Mouse (Mus musculus) lung, postnatal 36 days (tissue): Measurements from ENCODE around the gene Pon2.
"Not testable (repeated sequence)": the region's sequence is repeated elsewhere in the genome, so short reads cannot be mapped to it uniquely, and the experiment has no call there.

Experiments used
- DNase-seq: peaks from one replicate; pipeline ENCODE4 v3.0.0; 2022; ENCODE audit warnings: mixed read lengths

Gene Pon2

DNA sequence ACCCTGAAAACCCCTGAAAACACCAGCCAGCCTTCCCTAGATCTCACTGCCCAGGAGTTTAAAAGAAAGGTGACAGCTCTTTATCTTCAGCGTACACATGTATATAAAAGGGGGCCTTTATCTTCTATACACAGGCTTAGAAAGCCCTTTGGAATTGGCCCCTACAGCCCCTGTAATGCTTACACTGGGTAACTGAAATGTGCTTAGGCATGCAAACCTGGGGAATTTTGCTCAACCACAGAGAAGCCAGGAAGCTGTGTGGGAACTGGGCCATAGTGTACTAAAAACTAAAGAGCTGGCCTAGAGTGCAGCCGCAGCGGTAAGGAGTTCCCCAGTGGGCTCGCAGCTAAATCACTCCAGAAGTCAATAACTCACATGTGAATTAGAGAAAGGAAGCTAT lies 6.8 kb downstream of the Pon2 start:
- peak; percentile 27 for DNase-seq

- DNase-seq, result no peak
Measured at GRCm38 (mm10) chr6:5287919-5288318, 10.3 kb downstream of the Pon2 start.

DNA sequence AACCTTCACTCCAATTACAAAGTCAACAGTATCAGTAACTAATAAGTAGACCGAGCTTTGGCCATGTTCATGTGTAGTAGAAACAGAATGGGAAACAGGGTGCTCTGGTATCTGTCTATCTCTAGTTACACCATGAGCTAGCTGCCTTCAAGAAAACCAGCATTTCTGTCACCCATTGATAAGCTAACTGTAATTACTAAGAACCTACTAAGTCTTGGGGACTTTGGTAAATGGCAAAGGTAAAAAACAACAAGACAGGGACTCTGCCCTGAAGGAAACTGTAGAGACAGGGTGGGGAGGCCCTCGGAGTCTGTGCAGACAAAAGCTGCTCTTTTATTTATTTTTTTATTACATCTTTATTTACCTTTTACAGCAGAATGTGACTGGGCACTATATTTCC lies 10.9 kb downstream of the Pon2 start:
- no peak for DNase-seq

- no peak for DNase-seq
Measured at GRCm38 (mm10) chr6:5282418-5282817, 15.8 kb downstream of the Pon2 start.

- DNase-seq, result no peak
Measured at GRCm38 (mm10) chr6:5280576-5281305, 17.5 kb downstream of the Pon2 start.

DNA sequence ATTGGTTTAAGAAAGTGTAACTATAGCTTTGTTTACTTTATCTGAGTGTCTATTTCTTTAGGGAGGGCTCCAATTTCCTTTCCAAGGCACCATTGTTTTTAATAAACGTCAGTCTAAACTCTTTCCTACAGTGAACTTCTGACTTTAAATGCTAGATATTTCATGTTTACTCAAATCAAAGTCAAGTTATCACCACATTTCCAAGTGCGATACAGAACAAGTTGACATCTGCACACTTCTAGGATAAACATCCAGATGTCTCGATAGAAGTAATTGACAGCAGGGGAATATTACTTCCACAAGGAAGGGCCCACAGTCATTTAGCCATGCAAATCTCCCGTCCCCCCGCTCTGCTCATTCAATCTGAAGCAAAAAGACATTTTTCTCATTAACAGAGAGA lies 20.3 kb downstream of the Pon2 start:
- no peak for DNase-seq

- no peak for DNase-seq
Measured at GRCm38 (mm10) chr6:5269641-5270040, 28.6 kb downstream of the Pon2 start.

DNA sequence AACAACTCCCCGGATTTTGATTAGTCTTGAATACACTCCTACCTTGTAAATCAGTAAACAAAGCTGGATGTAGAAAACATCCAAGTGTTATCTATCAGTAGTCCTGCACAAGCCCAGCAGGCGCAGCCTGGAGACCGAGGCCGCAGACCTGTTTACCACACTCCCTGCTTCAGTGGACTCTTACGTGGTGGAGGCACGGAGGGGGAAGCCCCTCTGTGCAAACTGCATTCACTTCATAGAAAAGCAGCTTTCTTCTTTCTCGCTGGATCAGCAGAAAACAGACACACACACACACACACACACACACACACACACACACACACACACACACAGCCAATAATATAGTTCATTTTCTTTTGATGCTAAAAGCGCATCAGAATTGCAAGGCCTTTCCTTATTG lies 33.5 kb downstream of the Pon2 start:
- DNase-seq, result no peak

GRCm38 (mm10) chr6:5263250-5263999 lies 34.8 kb downstream of the Pon2 start:
- DNase-seq, result no peak

GRCm38 (mm10) chr6:5262322-5263249 lies 35.7 kb downstream of the Pon2 start:
- peak; percentile 71 for DNase-seq

DNA sequence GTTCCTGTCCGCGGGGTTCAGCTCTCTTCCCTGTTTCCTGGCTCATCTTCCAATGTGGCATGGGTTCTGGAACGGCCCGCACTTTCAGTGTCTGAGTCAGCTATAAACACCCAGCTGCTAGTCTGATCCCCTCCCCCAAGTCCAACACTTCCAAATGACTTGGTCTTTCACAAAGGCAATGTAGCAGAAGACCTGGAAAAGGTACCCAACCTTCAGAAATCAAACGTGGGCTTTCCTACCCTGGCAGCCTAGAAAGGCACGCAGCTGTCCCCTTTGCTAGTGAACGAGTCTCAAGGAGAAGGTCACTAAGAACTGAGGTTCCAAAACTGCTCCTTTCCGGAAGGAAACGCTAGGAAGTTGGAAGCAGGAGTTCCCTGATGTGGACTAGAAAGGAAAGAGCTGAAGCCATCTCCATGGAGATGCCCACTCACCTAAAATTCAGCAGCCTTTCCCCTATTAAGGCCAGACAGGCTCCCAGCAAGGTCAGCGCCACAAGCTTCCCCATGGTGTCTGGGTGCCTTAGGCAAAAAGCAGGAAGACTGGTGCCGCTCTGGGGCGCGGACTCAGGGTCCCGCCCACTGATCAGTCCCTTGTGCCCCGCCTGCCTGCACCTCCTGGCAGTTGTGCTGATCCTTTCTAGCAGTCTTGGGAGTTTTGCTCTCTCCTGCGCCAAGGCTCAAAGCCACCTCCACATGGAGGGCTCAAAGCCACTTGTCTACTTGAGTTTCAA lies 42.4 kb downstream of the Pon2 start, which contains the start of gene Pon3:
Gene Pon3, minus strand, starts transcription at position 565 of the 730 bp plus-strand sequence.
- peak; percentile 88 for DNase-seq

DNA sequence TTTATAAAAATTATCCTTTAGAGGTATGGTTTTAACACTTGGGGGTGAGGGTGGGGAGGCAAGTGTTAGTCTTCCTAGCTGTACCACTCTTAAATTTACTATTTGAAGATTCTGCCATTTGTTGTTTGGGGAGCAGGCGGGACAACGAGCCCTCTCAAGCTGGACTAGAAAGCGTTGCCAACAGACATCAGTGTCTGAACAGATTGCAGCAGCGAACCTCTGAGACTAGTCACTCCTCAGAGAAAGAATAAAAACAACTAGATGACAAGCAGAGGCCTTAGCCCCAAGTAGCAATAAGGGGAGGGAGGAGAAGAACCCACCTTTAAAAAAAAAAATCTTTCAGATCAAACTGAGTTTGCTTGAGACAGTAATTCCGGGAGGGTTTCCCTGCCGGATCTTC lies 43.0 kb downstream of the Pon2 start:
- no peak for DNase-seq

DNA sequence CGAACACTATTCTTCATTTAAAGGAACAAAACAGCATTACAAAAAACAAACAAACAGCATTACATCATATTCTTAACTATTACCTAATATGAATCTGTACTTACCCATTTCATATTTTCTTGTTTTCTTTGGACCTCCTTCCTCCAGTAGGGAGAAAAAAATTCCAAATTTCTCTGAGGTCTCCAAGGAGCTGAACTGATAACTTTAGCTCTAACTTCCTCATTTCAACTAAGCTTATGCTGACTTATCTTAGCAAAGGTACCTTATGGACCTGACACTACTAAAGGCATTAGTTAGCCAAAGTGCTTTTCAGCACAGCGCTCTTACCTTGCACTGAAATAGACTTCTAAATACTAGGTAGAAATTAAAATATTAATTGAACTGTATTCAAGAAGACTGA lies 43.4 kb downstream of the Pon2 start:
- no peak for DNase-seq

- DNase-seq, result no peak
Measured at GRCm38 (mm10) chr6:5245926-5246325, 52.3 kb downstream of the Pon2 start.

DNA sequence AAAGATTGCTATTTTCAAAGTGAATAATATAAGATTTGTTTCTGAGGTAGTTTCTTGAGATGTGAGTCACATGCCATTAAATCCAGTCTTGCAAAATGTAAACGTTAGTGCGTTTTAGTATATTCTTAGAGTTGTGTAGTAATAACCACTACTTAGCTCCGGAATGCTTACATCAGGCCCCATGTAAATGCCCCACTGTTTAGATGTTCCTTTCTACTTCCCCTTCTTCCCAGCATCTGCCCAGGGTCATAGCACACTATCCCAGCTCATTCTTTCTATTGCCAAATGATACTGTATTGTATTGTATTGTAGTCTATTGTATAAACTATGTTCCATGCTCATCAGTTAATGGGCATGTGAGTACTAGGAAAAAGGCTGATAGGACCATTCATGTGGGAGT lies 59.5 kb downstream of the Pon2 start:
- DNase-seq, result no peak

GRCm38 (mm10) chr6:5237510-5237909 lies 60.7 kb downstream of the Pon2 start:
- DNase-seq, result peak; percentile 82

DNA sequence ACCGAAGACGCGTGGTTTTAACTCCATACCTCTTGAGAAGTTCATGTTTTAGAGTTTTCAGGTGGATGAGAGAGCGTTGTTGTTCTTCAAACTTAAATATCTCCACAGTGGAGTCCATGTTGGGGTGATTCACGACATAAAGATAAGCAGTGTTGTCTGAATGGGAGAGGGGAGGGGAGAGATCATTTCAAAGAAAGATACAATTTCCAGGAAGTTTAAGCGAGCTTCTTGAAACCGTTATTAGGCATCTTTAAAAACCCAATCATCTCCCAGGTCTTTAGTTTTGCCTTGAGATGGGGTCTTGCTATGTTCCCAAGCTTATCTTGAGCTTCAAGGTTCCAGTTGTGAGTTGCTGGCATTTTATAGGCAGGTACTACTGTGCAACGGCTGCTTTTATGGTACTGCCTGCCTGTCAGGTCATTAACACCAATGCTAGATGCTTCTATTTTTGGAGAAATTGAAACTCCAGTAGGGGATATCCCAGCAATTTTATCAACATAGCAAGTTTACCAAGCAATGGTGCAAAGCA lies 61.3 kb downstream of the Pon2 start:
- DNase-seq, result no peak

GRCm38 (mm10) chr6:5234563-5234962 lies 63.7 kb downstream of the Pon2 start:
- DNase-seq, result no peak

- DNase-seq, result peak; percentile 65
Measured at GRCm38 (mm10) chr6:5233812-5234211, 64.4 kb downstream of the Pon2 start.

DNA sequence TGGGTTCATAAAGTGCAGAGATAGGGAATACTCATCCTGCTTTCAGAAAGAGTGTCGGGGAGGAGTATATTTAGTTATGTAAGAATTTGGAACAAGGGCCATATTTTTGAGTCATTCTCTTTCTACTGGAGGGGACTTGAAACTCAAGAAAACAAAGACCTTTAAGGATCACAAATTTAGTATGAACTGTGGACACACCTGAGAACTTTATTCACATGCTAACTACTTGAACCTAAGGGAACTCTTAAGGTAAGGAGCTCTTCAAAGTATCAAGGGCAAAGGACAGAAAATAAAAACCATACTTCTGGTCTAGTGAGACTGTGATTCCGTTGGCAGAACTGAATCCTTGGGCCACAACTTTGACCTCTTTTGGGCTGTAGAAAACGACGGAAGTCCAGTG lies 66.2 kb downstream of the Pon2 start:
- DNase-seq, result peak; percentile 39

- DNase-seq, result no peak
Measured at GRCm38 (mm10) chr6:5230261-5230660, 68.0 kb downstream of the Pon2 start.

DNA sequence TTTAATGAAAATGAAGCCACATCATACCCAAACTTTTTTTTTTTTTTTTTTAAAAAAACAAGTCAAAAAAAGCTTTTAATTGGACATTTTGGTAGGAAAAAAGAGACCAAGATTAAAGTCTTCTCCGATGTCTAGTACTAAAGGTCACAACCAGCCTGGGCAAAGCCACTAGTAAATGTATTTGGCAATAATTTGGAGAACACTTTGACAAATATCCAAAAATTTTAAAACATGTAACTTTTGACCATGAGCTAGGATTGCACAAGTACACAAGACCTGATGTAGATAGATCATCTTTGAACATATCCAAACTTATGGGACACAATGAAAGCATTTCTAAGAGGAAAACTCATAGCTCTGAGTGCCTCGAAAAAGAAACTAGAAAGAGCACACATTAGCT lies 74.7 kb downstream of the Pon2 start:
- not testable (repeated sequence) for DNase-seq
